Mouse (Mus musculus): ENCODE results near the gene Cux2. TPM values are rescaled to one million over a fixed set of nuclear protein-coding genes. Genes with fewer than 3 reads are reported as not detected.

Gene Cux2
- total RNA-seq (2021): 10 to 100 TPM; 18.6 to 20.9 TPM
- long read RNA-seq, experiment 1, partial matches to known transcripts: 0 of 4 reads
- long read RNA-seq, experiment 1, other reads (novel, unspliced or antisense): 4 of 4 reads
- long read RNA-seq, experiment 2, partial matches to known transcripts: 0 of 1 reads
- long read RNA-seq, experiment 2, other reads (novel, unspliced or antisense): 1 of 1 reads

- DNase-seq: peak; percentile 73 to 85
Measured at GRCm38 (mm10) chr5:122050017-122050831, at the start of gene Cux2. Gene Cux2 (minus strand): TSS chr5:122050102.

GRCm38 (mm10) chr5:122094439-122094838 lies 44.5 kb upstream of the Cux2 start:
- DNase-seq: no peak

- DNase-seq: no peak
Measured at GRCm38 (mm10) chr5:122093734-122094133, 43.8 kb upstream of the Cux2 start.

- DNase-seq: no peak
Measured at GRCm38 (mm10) chr5:122092794-122093193, 42.9 kb upstream of the Cux2 start.

GRCm38 (mm10) chr5:122091070-122091469 lies 41.2 kb upstream of the Cux2 start:
- peak; percentile 60 to 72 for DNase-seq

- no peak for DNase-seq
Measured at GRCm38 (mm10) chr5:122089664-122090063, 39.8 kb upstream of the Cux2 start.

- DNase-seq: peak; percentile 89 to 90
Measured at GRCm38 (mm10) chr5:122088917-122089316, 39.0 kb upstream of the Cux2 start.

- peak in 1 of 2 experiments; percentile 29 for DNase-seq
Measured at GRCm38 (mm10) chr5:122086121-122086520, 36.2 kb upstream of the Cux2 start.

GRCm38 (mm10) chr5:122085291-122085690 lies 35.4 kb upstream of the Cux2 start:
- DNase-seq: no peak

GRCm38 (mm10) chr5:122084470-122084869 lies 34.6 kb upstream of the Cux2 start:
- no peak for DNase-seq

- DNase-seq: no peak
Measured at GRCm38 (mm10) chr5:122083282-122083681, 33.4 kb upstream of the Cux2 start.

GRCm38 (mm10) chr5:122081471-122081870 lies 31.6 kb upstream of the Cux2 start:
- no peak for DNase-seq

GRCm38 (mm10) chr5:122080930-122081329 lies 31.0 kb upstream of the Cux2 start:
- no peak for DNase-seq

- DNase-seq: no peak
Measured at GRCm38 (mm10) chr5:122079796-122080195, 29.9 kb upstream of the Cux2 start.

- DNase-seq: no peak
Measured at GRCm38 (mm10) chr5:122077244-122077643, 27.3 kb upstream of the Cux2 start.

- peak in 1 of 2 experiments; percentile 17 for DNase-seq
Measured at GRCm38 (mm10) chr5:122075736-122076135, 25.8 kb upstream of the Cux2 start.

GRCm38 (mm10) chr5:122071997-122072396 lies 22.1 kb upstream of the Cux2 start:
- no peak for DNase-seq

- DNase-seq: peak; percentile 65 to 74
Measured at GRCm38 (mm10) chr5:122070963-122071800, 21.3 kb upstream of the Cux2 start.

GRCm38 (mm10) chr5:122068563-122068962 lies 18.7 kb upstream of the Cux2 start:
- no peak for DNase-seq

- peak in 1 of 2 experiments; percentile 51 for DNase-seq
Measured at GRCm38 (mm10) chr5:122063204-122063933, 13.5 kb upstream of the Cux2 start.

GRCm38 (mm10) chr5:122062479-122062878 lies 12.6 kb upstream of the Cux2 start:
- DNase-seq: peak in 1 of 2 experiments; percentile 67

Measured in adrenal gland, postnatal 36 days (tissue).